Mouse (Mus musculus): ENCODE data around the gene Ifnz. TPM values are rescaled to one million over a fixed set of nuclear protein-coding genes. Genes with fewer than 3 reads are reported as not detected.
"Not testable (repeated sequence)": the region's sequence is repeated elsewhere in the genome, so short reads cannot be mapped to it uniquely, and the experiment has no call there.

Gene Ifnz
- polyA plus RNA-seq, 1 experiment from 2014 or later = not detected

- H3K4me2 ChIP-seq; H3K27ac ChIP-seq (replicated peaks); H3K9me3 ChIP-seq (replicated peaks); H3K4me3 ChIP-seq (replicated peaks); H3K27me3 ChIP-seq; H3K36me3 ChIP-seq (replicated peaks); ATAC-seq (ENCODE audit: insufficient read depth); H3K9ac ChIP-seq; H3K4me1 ChIP-seq (replicated peaks): not testable (repeated sequence)
- 0% methylated on average over 4 of the region's 28 CpGs for WGBS (ENCODE audit: insufficient replicate concordance)
Measured at GRCm38 (mm10) chr4:88788402-88788801, 6.5 kb downstream of the Ifnz start, which contains the start of gene Gm13277. TSS of gene Gm13277 (plus strand) at chr4:88788632.

GRCm38 (mm10) chr4:88791250-88791649 lies 9.3 kb downstream of the Ifnz start, which contains the start of gene Gm13278:
TSS of gene Gm13278 (plus strand) at chr4:88791550.
- ATAC-seq (ENCODE audit: insufficient read depth); H3K36me3 ChIP-seq (replicated peaks); H3K4me1 ChIP-seq (replicated peaks); H3K4me2 ChIP-seq; H3K9ac ChIP-seq; H3K9me3 ChIP-seq (replicated peaks); H3K27ac ChIP-seq (replicated peaks); H3K4me3 ChIP-seq (replicated peaks); H3K27me3 ChIP-seq: not testable (repeated sequence)
- WGBS (ENCODE audit: insufficient replicate concordance) = no CpG with 5 or more reads among the region's 28 CpGs

GRCm38 (mm10) chr4:88793936-88794675 lies 12.2 kb downstream of the Ifnz start, which contains the start of gene Gm13275:
TSS of gene Gm13275 (plus strand) at chr4:88794487.
- not testable (repeated sequence) for H3K27ac ChIP-seq (replicated peaks); H3K36me3 ChIP-seq (replicated peaks); H3K9ac ChIP-seq; ATAC-seq (ENCODE audit: insufficient read depth); H3K27me3 ChIP-seq; H3K4me3 ChIP-seq (replicated peaks); H3K4me1 ChIP-seq (replicated peaks); H3K4me2 ChIP-seq; H3K9me3 ChIP-seq (replicated peaks)
- 0% methylated on average over 18 of the region's 52 CpGs for WGBS (ENCODE audit: insufficient replicate concordance)

- H3K27me3 ChIP-seq; H3K4me3 ChIP-seq (replicated peaks); H3K9ac ChIP-seq; H3K4me2 ChIP-seq; ATAC-seq (ENCODE audit: insufficient read depth); H3K27ac ChIP-seq (replicated peaks); H3K4me1 ChIP-seq (replicated peaks); H3K36me3 ChIP-seq (replicated peaks); H3K9me3 ChIP-seq (replicated peaks): not testable (repeated sequence)
- no CpG with 5 or more reads among the region's 28 CpGs for WGBS (ENCODE audit: insufficient replicate concordance)
Measured at GRCm38 (mm10) chr4:88797097-88797496, 15.2 kb downstream of the Ifnz start, which contains the start of gene Gm13279. TSS of gene Gm13279 (plus strand) at chr4:88797397.

GRCm38 (mm10) chr4:88799365-88799764 lies 17.4 kb downstream of the Ifnz start, which contains the start of gene Gm13285:
TSS of gene Gm13285 (plus strand) at chr4:88799665.
- H3K9ac ChIP-seq; H3K27me3 ChIP-seq; H3K4me1 ChIP-seq (replicated peaks); ATAC-seq (ENCODE audit: insufficient read depth); H3K9me3 ChIP-seq (replicated peaks); H3K4me2 ChIP-seq; H3K36me3 ChIP-seq (replicated peaks); H3K4me3 ChIP-seq (replicated peaks); H3K27ac ChIP-seq (replicated peaks): not testable (repeated sequence)
- 2% methylated on average over 6 of the region's 7 CpGs for WGBS (ENCODE audit: insufficient replicate concordance)

GRCm38 (mm10) chr4:88802954-88803353 lies 21.0 kb downstream of the Ifnz start, which contains the start of gene Gm13287:
TSS of gene Gm13287 (plus strand) at chr4:88803254.
- not testable (repeated sequence) for H3K36me3 ChIP-seq (replicated peaks); H3K27ac ChIP-seq (replicated peaks); H3K4me3 ChIP-seq (replicated peaks); H3K9me3 ChIP-seq (replicated peaks); ATAC-seq (ENCODE audit: insufficient read depth); H3K9ac ChIP-seq; H3K4me1 ChIP-seq (replicated peaks); H3K27me3 ChIP-seq
- peak within 1 kb of the TSS; percentile 40; the same call in 1 of the 2 replicates for H3K4me2 ChIP-seq
- no CpG with 5 or more reads among the region's 29 CpGs for WGBS (ENCODE audit: insufficient replicate concordance)

- peak within 1 kb of the TSS; percentile 49 for H3K4me2 ChIP-seq
- WGBS (ENCODE audit: insufficient replicate concordance) = no CpG with 5 or more reads among the region's 8 CpGs
- not testable (repeated sequence) for ATAC-seq (ENCODE audit: insufficient read depth); H3K4me1 ChIP-seq (replicated peaks); H3K27me3 ChIP-seq; H3K27ac ChIP-seq (replicated peaks); H3K9ac ChIP-seq; H3K36me3 ChIP-seq (replicated peaks); H3K9me3 ChIP-seq (replicated peaks)
- 0 out of 2 replicates have a peak within 1 kb of the TSS, but pooled peaks have one; percentile 24 for H3K4me3 ChIP-seq (replicated peaks)
Measured at GRCm38 (mm10) chr4:88805231-88805630, 23.3 kb downstream of the Ifnz start, which contains the start of gene Gm13288. TSS of gene Gm13288 (plus strand) at chr4:88805531.

GRCm38 (mm10) chr4:88805761-88806160 lies 23.8 kb downstream of the Ifnz start:
- not testable (repeated sequence) for H3K27me3 ChIP-seq; ATAC-seq (ENCODE audit: insufficient read depth); H3K9ac ChIP-seq; H3K4me1 ChIP-seq (replicated peaks); H3K9me3 ChIP-seq (replicated peaks); H3K27ac ChIP-seq (replicated peaks); H3K36me3 ChIP-seq (replicated peaks)
- H3K4me3 ChIP-seq (replicated peaks) = 0 out of 2 replicates have a peak overlapping the region, but pooled peaks have one; percentile 24
- WGBS (ENCODE audit: insufficient replicate concordance) = 0% methylated on average over 9 of the region's 34 CpGs
- H3K4me2 ChIP-seq = peak overlapping the region; percentile 49

GRCm38 (mm10) chr4:88815928-88816327 lies 34.0 kb downstream of the Ifnz start, which contains the start of gene Ifna7:
TSS of gene Ifna7 (plus strand) at chr4:88816228.
- no peak within 1 kb of the TSS for H3K4me2 ChIP-seq
- no peak within 1 kb of the TSS for H3K27ac ChIP-seq (replicated peaks)
- H3K27me3 ChIP-seq = no peaks in the 10 kb centered on the region; the same call in 1 of the 2 replicates
- 35% methylated on average over 3 of the region's 3 CpGs for WGBS (ENCODE audit: insufficient replicate concordance)
- no peaks in the 10 kb centered on the region for H3K36me3 ChIP-seq (replicated peaks)
- H3K9ac ChIP-seq = no peak within 1 kb of the TSS
- H3K4me1 ChIP-seq (replicated peaks) = no peaks in the 10 kb centered on the region
- no peaks in the 10 kb centered on the region for H3K9me3 ChIP-seq (replicated peaks)
- no peak for ATAC-seq (ENCODE audit: insufficient read depth)
- H3K4me3 ChIP-seq (replicated peaks) = no peak within 1 kb of the TSS

- 64% methylated on average over 1 of the region's 1 CpGs for WGBS (ENCODE audit: insufficient replicate concordance)
- H3K27me3 ChIP-seq = no peaks in the 10 kb centered on the region; the same call in 1 of the 2 replicates
- no peak within 1 kb of the TSS for H3K4me3 ChIP-seq (replicated peaks)
- H3K27ac ChIP-seq (replicated peaks) = no peak within 1 kb of the TSS
- no peak for ATAC-seq (ENCODE audit: insufficient read depth)
- no peak within 1 kb of the TSS for H3K9ac ChIP-seq
- no peaks in the 10 kb centered on the region for H3K9me3 ChIP-seq (replicated peaks)
- H3K4me2 ChIP-seq = no peak within 1 kb of the TSS
- no peaks in the 10 kb centered on the region for H3K4me1 ChIP-seq (replicated peaks)
- no peaks in the 10 kb centered on the region for H3K36me3 ChIP-seq (replicated peaks)
Measured at GRCm38 (mm10) chr4:88819659-88820058, 37.7 kb downstream of the Ifnz start, which contains the start of gene Ifna11. TSS of gene Ifna11 (plus strand) at chr4:88819959.

- H3K4me3 ChIP-seq (replicated peaks) = no peak overlapping the region
- H3K27ac ChIP-seq (replicated peaks) = no peak overlapping the region
- no peak overlapping the region for H3K4me2 ChIP-seq
- no peak for ATAC-seq (ENCODE audit: insufficient read depth)
- no peaks in the 10 kb centered on the region for H3K4me1 ChIP-seq (replicated peaks)
- H3K27me3 ChIP-seq = no peaks in the 10 kb centered on the region
- WGBS (ENCODE audit: insufficient replicate concordance) = 19% methylated on average over 4 of the region's 4 CpGs
- H3K36me3 ChIP-seq (replicated peaks) = no peaks in the 10 kb centered on the region
- no peak overlapping the region for H3K9ac ChIP-seq
- no peaks in the 10 kb centered on the region for H3K9me3 ChIP-seq (replicated peaks)
Measured at GRCm38 (mm10) chr4:88822995-88823394, 41.1 kb downstream of the Ifnz start.
